Mouse (Mus musculus) adrenal gland, postnatal 4 days (tissue): Measurements from ENCODE around the gene Hist1h1d. TPM values are rescaled to one million over a fixed set of nuclear protein-coding genes. Genes with fewer than 3 reads are reported as not detected.
"Not testable (repeated sequence)": the region's sequence is repeated elsewhere in the genome, so short reads cannot be mapped to it uniquely, and the experiment has no call there.

Experiments used
- DNase-seq, 2 experiments: peaks; one replicate each; pipeline ENCODE4 v3.0.0; 2021 to 2022; ENCODE audit warnings: low spot score in 2 of 2, mixed read lengths in 2 of 2
- total RNA-seq, 2 experiments: library from RNA; stranded (reverse); gene quantifications; 2 replicates each; pipeline ENCODE4 v1.2.3; 2021

Hist1h1d gene
- total RNA-seq, 2 experiments from 2014 or later, result 48.3 to 57.6 TPM

- not testable (repeated sequence) for DNase-seq
Measured at GRCm38 (mm10) chr13:23571504-23572217, 18.6 kb downstream of the Hist1h1d start.

- DNase-seq, result no peak
Measured at GRCm38 (mm10) chr13:23572218-23573033, 19.4 kb downstream of the Hist1h1d start.

DNA sequence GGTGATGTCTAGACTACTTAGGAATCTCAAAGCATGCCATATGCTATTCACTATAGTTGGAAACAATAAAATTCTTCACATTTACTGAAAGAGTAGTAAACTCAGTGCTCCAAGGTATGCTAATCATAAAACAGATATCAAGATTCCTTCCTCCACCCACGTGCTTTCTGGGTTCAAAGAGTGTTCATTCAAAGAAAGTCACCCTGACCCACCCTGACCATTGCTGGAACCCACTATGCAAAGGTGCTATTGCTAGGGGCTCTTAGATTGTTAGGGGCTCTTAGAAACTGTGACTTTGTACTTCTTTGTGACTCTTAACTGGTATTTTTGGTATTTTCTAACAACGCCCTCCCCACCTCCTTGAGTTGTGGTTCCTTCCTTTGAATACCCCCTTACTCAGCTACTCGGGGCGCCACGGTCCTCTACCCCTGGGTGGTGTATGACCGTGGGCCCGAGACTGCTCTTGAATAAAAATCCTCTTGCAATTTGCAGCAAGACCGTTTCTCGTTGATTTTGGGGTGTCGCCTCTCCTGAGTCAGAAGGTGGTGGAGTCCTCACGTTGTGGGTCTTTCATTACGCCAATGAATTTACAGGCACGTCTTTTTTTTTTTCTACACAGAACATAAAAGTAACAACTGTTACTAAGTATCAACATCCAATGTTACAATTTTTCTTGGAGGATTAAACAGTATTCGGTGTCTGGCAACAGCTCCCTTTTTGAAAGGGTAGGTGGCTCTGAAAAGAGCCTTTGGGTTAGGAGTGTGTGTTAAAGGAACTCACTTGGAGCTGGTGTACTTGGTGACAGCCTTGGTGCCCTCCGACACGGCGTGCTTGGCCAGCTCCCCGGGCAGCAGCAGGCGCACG, 20.2 kb downstream of the Hist1h1d start:
- not testable (repeated sequence) for DNase-seq

GRCm38 (mm10) chr13:23573898-23574524, 20.9 kb downstream of the Hist1h1d start, which contains the start of the genes Hist1h2bf and Hist1h2ad:
Gene Hist1h2bf (minus strand): TSS chr13:23574196.
Gene Hist1h2ad (plus strand): TSS chr13:23574381.
- peak; percentile 49 to 79 for DNase-seq

DNA sequence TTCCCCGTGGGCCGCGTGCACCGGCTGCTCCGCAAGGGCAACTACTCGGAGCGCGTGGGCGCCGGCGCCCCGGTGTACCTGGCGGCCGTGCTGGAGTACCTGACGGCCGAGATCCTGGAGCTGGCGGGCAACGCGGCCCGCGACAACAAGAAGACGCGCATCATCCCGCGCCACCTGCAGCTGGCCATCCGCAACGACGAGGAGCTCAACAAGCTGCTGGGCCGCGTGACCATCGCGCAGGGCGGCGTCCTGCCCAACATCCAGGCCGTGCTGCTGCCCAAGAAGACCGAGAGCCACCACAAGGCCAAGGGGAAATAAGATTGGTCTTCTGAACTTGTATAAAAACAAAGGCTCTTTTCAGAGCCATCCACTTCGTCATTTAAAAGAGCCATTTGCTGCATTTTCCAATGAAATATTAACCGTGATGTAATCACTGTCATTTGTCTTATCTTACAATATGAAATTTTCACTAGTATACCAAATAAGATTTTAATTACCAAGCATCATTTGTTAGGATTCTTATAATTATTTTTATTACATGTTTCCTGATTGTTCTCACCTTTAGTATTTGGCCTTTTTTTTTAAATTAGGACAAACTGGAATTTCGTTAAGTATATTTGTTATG, 21.6 kb downstream of the Hist1h1d start:
- not testable (repeated sequence) for DNase-seq

DNA sequence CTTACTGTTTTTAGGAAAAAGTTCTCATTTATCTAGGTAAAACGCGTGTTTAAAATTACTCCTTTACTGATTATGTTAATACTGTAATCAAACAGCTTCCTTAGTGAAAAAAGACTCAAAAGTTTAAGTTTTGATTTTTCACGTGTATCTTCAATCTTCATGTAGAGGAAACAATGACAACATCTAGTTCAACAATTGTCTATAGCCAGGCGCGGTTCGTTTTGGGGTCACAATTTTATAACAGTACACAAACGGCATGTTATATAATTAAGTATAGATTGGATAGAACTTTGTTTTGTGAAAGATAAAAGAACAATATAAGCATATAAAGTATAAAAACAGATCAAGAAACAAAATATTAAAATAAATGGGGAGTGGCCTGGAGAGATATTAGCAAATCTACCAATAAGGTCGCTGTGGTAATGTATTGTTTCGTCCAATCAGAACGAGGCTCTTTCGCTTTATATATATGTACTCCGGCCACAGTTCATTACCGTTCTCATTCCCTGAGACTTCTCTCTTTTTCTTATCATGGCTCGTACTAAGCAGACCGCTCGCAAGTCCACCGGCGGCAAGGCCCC, 22.3 kb downstream of the Hist1h1d start, which contains the start of gene Hist1h3d:
TSS of gene Hist1h3d (plus strand) at position 493 of the 581 bp plus-strand sequence.
- no peak for DNase-seq

- not testable (repeated sequence) for DNase-seq
Measured at GRCm38 (mm10) chr13:23575864-23576313, 22.8 kb downstream of the Hist1h1d start.

DNA sequence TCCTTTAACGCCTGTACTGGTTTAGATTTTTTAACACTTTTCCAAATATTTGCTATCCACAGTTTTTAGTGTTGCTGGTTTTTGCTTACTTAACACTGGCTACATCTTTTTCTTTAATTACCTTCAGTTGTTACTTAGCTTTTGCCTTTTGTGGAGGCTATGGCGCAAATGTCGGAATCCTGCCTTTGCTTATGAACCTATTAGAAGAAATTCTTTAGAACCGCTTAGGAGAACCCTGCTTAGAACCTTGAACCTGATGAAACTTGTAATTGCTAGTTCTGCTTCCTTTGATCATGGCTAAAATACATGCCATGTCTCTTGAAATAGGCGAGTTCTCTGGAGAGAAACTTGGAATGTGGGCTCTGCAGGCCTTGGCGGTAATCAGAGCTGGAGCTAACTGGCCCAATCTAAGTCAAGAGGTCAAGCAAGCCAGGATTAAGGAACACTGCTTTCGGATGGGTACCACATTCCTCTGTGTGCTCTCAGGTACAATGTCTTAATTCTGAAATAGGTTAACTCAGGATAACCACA, 23.4 kb downstream of the Hist1h1d start:
- DNase-seq, result no peak

GRCm38 (mm10) chr13:23576906-23577639, 24.0 kb downstream of the Hist1h1d start:
- no peak for DNase-seq

DNA sequence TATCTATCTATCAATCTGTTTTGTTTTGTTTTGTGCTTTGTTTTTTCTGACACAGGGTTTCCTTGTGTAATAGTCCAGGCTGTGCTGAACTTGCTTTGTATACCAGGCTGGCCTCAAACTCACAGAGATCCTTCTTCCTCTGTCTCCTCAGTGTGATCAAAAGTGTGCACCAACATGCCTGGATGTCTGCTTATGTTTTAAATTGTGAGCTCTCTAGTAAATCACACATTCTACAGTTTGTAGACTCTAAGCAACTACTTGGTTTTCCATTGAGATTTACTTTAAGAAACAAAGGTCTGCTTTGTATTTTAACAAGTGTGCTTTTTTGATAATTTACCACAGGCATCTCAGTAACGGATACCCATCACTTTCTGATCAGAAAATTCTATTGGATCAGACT, 24.8 kb downstream of the Hist1h1d start:
- no peak for DNase-seq

GRCm38 (mm10) chr13:23581408-23582218, 28.6 kb downstream of the Hist1h1d start, which contains the start of gene Hist1h4d:
Gene Hist1h4d (plus strand): TSS chr13:23581598.
- DNase-seq, result peak; percentile 83 to 96

- no peak for DNase-seq
Measured at GRCm38 (mm10) chr13:23582219-23583056, 29.4 kb downstream of the Hist1h1d start.

DNA sequence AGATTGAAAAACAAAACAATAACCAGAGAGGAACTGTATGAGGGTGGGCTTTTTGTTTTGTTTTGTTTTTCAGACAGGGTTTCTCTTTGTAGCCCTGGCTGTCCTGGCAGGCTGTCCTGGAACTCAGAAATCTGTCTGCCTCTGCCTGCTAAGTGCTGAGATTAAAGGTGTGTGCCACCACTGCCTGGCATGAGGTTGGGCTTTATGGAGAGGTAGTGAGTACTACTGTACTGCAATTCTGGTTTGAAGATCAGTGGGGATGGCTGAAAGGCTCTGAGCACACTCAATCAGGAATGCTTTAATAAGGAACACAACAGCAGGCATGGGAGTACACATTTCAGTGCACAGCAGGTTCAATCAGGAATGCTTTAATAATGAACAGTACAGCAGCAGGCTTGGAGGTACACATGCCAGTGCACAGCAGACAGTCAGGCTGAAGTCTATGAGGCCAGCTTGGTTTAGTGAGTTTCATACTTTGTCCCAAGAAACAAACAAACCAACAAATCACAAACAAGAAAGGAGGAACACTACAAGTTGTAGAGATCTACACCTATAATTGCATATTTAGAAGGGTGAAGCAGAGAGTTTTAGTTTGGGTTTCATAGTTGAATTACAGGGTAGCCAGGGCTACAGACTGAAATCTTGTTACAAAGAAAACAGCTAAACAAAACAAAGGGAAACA, 30.5 kb downstream of the Hist1h1d start:
- no peak for DNase-seq

DNA sequence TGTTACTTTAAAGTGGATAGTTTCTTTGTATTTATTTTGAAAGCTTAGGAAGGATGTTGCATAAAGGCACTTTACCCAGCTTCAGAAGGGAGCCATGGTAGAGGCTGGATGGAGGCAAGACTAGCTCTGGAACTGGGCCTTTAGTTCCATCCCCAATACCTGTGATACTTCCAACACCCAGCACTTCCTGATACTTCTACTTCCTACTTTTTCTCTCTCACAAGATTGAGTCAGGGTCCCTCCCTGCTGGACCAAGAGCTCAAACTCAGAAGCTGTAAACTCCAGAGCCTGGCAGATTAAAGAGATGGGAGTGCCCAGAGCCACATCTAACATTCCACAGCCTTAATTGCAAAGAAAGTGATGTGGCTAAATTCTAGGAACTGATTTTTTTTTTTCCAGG, 31.3 kb downstream of the Hist1h1d start:
- DNase-seq, result no peak

DNA sequence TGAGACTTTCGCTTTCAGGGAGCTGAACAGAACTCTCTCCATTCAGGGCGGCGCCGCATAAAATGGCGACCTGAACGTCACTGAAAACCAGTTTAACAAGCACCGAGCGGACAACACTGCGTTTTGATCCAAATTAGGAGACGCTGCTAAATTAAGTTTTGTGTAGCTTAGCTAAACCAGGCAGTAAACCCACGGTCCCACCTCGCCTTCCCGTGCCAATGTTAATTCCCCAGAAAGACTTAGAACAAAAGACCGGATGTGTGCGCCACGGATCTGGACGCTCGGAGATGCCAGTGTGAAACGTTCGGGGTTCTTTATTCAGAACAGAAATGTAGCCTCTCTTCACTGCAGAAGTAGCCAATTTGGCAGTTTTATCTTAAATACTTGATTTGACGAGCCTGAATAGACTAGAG, 32.0 kb downstream of the Hist1h1d start:
- peak in 1 of 2 experiments; percentile 50 for DNase-seq

DNA sequence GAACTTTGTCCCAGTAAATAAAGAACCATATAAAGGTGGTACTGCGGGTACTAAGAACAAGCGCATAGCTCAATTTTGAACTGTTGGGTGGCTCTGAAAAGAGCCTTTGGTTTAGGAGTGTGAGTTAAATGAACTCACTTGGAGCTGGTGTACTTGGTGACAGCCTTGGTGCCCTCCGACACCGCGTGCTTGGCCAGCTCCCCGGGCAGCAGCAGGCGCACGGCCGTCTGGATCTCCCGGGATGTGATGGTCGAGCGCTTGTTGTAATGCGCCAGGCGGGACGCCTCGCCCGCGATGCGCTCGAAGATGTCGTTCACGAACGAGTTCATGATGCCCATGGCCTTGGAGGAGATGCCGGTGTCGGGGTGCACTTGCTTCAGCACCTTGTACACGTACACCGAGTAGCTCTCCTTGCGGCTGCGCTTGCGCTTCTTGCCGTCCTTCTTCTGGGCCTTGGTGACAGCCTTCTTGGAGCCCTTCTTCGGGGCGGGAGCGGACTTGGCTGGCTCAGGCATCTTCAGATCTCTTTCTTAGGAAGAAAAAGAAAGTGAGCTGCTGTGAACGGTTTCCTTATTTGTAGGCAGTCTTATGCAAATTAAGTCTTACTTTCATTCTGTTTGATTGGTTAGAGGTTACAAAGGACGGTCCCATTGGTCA, 32.5 kb downstream of the Hist1h1d start:
- peak in 1 of 2 experiments; percentile 43 for DNase-seq
